Mouse (Mus musculus) mouse embryonic stem cell (cell line): Measurements from ENCODE around the gene Slc15a1.
"Not testable (repeated sequence)": the region's sequence is repeated elsewhere in the genome, so short reads cannot be mapped to it uniquely, and the experiment has no call there.

Experiments used
- in situ Hi-C, 2 experiments: fragments of 300-500 bp; cut with MboI; formaldehyde crosslinking; loops; 1 replicate in 1 of 2; 3 replicates in 1 of 2; pipeline ENCODE4 v1.14.3; 2019 to 2020; ENCODE audit warnings: low sequenced_read_pairs in 2 of 2, low pct_unique_long_range_greater_than_20kb in 1 of 2, mixed read lengths in 1 of 2; ENCODE audit not compliant: unreplicated experiment in 1 of 2

Gene Slc15a1

DNA sequence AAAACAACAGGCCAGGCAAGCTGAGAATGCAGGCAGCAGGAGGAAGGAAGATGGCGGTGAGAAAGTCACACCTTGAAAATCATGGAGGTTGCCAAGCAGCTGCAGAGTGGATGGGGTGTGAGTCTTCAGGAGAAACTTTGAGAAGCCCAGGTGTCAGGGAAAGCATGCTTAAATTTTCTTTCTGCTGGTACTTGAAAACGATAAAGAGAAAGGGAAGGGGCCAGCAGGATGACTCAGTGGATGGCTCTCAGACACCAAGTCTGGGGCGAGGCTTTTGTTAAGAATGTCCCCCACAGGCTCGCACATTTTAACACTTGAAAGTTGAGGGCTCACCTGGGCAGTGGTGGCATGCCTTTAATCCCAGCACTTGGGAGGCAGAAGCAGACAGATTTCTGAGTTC is 76.9 kb downstream of the Slc15a1 start:
- in situ Hi-C loops: loop anchor here in 1 of 2 experiments (25.0 kb wide), 1 partner anchor 591 kb away; no protein-coding TSS in a partner anchor

DNA sequence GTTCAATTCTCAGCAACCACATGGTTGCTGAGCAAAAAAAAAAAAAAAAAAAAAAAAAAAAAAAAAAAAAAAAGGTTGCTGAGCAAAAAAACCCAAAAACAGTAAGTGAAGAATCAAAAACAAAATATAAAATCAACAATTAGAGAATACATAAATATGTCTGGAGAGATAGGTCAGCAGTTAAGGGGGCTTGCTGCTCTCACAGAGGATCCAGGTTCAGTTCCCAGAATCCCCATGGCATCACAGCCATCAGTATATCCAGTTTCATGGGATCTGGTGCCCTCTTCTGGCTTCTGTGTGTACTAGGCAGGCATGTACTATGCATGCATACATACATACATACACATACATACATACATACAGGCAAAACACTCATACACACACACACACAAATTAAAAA is 78.3 kb downstream of the Slc15a1 start:
- in situ Hi-C loops: loop anchor here in 1 of 2 experiments (25.0 kb wide), 1 partner anchor 589 kb away; no protein-coding TSS in a partner anchor

DNA sequence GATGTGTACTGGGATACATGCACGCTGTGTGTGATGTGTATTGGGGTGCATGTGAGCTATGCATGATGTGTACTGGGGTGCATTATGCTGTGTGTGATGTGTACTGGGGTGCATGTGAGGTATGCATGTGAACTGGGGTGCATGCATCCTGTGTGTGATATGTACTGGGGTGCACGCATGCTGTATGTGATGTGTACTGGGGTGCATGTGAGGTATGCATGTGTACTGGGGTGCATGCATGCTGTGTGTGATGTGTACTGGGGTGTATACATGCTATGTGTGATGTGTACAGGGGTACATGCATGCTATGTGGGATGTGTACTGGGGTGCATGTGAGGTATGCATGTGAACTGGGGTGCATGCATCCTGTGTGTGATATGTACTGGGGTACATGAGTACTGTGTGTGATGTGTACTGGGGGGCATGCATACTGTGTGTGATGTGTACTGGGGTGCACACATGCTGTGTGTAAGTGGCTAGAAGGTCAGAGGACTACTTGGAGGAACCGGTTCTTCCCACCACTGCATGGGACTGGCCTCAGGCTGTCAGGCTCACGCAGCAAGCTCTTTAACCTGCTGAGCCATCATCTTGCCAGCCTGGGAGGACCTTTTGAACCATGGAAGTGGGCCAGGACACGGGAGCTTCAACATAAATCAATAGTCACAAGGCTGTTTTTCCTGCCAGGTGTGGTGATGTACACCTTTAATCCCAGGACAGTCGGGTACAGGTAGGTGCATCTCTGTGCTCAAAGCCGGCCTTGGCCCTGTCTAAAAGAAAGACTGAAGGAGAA is 79.9 kb downstream of the Slc15a1 start:
- in situ Hi-C loops: loop anchor here in 1 of 2 experiments (25.0 kb wide), 1 partner anchor 588 kb away; no protein-coding TSS in a partner anchor

DNA sequence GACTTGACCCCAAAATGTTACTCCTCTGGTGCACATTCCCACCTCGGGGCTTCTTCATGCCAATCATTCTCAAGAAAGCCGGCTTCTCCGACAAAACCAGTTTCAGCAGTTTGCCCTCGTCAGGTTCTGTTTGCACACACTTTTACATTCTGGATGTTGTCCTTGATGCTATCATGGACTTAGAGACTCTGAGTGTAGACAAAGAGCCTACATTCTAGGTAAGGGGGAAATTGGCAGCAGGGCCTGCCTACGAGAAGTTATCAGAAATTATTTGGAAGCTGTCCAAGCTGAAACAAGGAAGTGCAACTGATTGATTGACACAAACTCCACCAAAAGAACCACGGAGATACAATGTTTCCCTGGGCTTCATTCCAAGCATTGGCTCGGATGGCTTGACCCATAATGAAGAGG is 81.7 kb downstream of the Slc15a1 start:
- in situ Hi-C loops: no loop called here

DNA sequence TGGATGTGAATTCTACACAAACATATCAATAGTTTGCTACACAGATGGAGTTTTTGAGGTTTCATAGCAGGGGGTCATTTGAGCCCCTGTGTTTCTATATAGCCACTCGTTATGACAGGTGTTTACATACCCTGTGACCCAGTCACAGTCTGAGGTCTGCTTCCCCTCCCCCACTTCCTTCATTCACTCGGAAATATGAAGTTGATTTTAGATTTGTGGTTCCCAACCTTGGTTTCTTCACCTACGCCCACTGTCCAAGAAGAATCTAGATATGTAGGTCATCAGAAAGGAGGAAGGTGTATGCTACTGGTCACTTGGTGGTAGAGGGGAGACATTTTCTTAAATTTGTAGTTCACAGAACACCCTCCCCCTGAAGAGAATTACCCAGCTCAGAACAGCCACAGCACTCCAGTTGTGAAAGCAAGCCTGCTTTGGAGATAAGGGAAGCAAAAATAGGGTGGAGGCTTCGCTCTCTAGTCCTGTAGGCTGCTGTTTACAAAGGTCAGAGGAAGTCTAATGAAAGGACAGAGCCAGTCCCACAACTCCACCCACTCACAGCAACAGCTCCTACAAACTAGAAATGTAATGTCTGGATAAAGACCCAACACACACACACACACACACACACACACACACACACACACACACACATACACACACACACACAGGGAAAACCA is 82.2 kb downstream of the Slc15a1 start:
- in situ Hi-C loops: no loop called here

DNA sequence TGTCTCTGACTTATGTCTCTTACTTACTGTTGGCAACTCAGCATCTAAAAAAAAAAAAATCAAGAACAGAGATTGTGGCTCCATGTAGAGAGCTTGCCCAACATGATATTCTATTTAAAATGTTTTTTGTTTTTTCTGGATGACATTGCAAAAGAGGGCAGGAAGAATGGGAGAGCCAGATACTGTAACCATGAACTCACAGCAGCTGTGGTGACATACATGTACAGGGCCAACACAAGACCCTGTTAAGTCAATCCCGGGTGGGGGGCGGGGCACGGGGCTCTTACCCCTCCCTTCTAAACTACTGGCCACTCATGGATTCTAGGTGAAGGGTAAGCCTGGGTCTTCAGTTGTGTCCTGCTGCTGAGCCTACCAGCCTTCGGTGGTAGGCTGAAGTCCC is 83.1 kb downstream of the Slc15a1 start:
- in situ Hi-C loops: no loop called here

DNA sequence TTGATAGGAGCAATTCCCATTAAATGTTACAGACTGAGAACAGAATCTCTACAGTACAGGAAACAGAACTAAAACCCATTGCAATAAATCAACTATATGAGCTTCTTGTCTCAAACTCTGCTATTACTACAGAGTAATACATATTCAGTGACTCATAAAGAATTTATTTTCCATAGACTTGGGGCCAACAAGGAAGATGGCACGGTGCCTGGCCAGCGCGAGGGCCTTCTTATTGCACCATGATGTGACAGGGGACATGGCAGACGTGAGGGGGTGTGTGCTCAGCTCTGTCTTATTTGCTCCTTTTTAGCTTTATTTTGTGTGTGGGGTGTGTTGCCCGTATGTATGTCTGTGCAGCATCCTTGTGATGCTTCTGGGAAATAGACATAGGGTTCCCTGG is 87.5 kb downstream of the Slc15a1 start:
- in situ Hi-C loops: no loop called here

DNA sequence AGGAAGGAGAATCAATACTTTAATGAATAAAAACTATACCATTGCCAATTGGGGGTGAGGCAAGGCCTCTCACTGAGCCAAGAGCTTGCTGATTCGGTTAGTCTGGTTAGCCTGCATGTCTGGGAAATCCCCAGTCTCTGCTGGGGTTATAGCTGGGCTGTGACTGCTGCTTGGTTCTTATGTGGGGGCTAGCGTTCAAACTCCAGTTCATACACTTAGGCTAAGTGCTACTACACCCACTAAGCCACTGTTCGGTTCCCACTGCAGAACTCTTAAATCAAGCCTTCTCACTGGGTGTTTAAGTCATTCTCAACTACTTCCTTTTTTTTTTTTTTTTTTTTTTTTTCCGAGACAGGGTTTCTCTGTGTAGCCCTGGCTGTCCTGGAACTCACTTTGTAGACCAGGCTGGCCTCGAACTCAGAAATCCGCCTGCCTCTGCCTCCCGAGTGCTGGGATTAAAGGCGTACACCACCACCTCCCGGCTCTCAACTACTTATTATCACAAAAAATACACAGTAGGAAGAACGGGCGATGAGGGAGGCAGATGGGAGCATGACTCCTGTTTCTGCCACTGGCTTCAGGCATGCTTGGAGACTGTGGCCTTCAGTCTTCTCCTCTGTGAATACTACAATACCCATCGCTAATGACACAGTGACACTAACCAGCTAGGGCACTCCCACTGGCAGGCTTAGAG is 88.3 kb downstream of the Slc15a1 start:
- in situ Hi-C loops: no loop called here

DNA sequence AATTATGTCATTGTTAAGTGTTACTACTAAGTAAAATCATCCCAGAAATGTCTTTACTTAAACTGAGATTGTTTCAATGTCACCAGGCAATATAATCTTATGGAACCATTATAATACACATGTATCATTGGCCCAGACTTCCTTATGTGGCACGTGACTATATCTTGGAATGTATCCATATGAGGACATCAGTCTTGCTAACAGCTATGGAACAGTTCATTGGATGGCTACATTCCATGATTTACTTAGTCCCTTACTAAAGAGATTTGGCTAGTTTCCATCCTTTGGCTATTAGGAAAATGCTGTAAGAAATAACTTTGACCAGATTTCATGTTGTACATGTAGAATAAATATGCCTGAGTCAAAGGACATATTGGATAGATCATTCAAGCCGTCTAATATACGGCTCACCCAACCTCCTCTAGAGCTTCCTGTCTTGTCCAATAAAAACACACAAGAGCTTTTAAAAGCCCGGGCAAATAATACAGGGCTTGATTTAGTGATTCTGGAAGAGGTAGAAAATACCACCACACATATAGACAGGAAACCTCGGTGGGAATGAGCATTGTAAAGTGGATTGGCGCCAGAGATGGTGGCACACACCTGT is 90.3 kb downstream of the Slc15a1 start:
- in situ Hi-C loops: no loop called here

DNA sequence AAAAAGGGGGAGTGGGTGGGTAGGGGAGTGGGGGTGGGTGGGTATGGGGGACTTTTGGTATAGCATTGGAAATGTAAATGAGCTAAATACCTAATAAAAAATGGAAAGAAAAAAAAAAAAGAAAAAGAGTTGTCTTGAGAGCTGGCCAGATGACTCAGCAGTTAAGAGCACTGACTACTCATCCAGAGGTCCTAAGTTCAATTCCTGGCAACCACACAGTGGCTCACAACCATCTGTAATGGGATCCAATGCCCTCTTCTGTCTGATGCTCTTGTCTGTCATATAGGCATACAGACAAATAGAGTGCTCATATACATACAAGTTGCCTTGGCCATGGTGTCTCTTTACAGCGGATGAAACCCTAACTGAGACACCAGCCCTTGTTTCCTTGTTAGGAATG is 91.3 kb downstream of the Slc15a1 start:
- in situ Hi-C loops: not testable (repeated sequence)
